Mouse (Mus musculus): ENCODE results near the gene Olfr96. TPM values are rescaled to one million over a fixed set of nuclear protein-coding genes. Genes with fewer than 3 reads are reported as not detected.

Olfr96 gene
- polyA plus RNA-seq (2015; fragmentation: Nextera tagmentation; extraction: Ambion mirVana), result not detected in 2 replicates

GRCm38 (mm10) chr17:37219846-37220245, at the start of gene Olfr96:
Gene Olfr96, plus strand, starts transcription at chr17:37220146.
- ATAC-seq, result no peak
- no peak within 1 kb of the TSS for H3K4me2 ChIP-seq (ENCODE audit: low read length)
- WGBS, result 53% methylated on average over 4 of the region's 4 CpGs

GRCm38 (mm10) chr17:37185474-37185873, 34.5 kb upstream of the Olfr96 start:
- Histone ChIP-seq H3K9ac (ENCODE audit: low read depth, low read length) (no peak overlapping the region), H3K4me2 (ENCODE audit: low read length) (no peak overlapping the region), H3K36me3 (ENCODE audit: control insufficient read depth, insufficient read depth, low read length) (no peaks in the 10 kb centered on the region), H3K4me1 (ENCODE audit: control insufficient read depth, insufficient read depth, low read length) (no peaks in the 10 kb centered on the region), H3K27ac (ENCODE audit: low read length) (no peak overlapping the region), H3K9me3 (replicated peaks; ENCODE audit: control insufficient read depth, low read length, poor library complexity, severe bottlenecking) (no peaks in the 10 kb centered on the region), H3K4me3 (ENCODE audit: low read depth, low read length) (no peak overlapping the region), H3K27me3 (ENCODE audit: control insufficient read depth, insufficient read depth, low read depth, low read length) (no peaks in the 10 kb centered on the region)
- no peak for ATAC-seq
- 61% methylated on average over 6 of the region's 6 CpGs for WGBS

More at GRCm38 (mm10) chr17:37219846-37220245, at the start of gene Olfr96:
- Histone ChIP-seq H3K4me3 (ENCODE audit: low read depth, low read length) (no peak within 1 kb of the TSS), H3K36me3 (ENCODE audit: control insufficient read depth, insufficient read depth, low read length) (no peaks in the 10 kb centered on the region), H3K9ac (ENCODE audit: low read depth, low read length) (no peak within 1 kb of the TSS), H3K27me3 (ENCODE audit: control insufficient read depth, insufficient read depth, low read depth, low read length) (no peaks in the 10 kb centered on the region), H3K27ac (ENCODE audit: low read length) (no peak within 1 kb of the TSS), H3K4me1 (ENCODE audit: control insufficient read depth, insufficient read depth, low read length) (no peaks in the 10 kb centered on the region), H3K9me3 (replicated peaks; ENCODE audit: control insufficient read depth, low read length, poor library complexity, severe bottlenecking) (0 out of 2 replicates have a peak, but pooled peaks cover 2% of the 10 kb centered on the region)

GRCm38 (mm10) chr17:37190711-37191110, 29.2 kb upstream of the Olfr96 start:
- WGBS, result 32% methylated on average over 2 of the region's 2 CpGs

GRCm38 (mm10) chr17:37193032-37193431, 26.9 kb upstream of the Olfr96 start:
- H3K27me3 ChIP-seq (ENCODE audit: control insufficient read depth, insufficient read depth, low read depth, low read length), result no peaks in the 10 kb centered on the region
- no peak overlapping the region for H3K4me3 ChIP-seq (ENCODE audit: low read depth, low read length)
- no peak for ATAC-seq
- H3K4me1 ChIP-seq (ENCODE audit: control insufficient read depth, insufficient read depth, low read length), result peaks cover 12% of the 10 kb centered on the region
- no peak overlapping the region for H3K4me2 ChIP-seq (ENCODE audit: low read length)
- H3K36me3 ChIP-seq (ENCODE audit: control insufficient read depth, insufficient read depth, low read length), result no peaks in the 10 kb centered on the region
- H3K9ac ChIP-seq (ENCODE audit: low read depth, low read length), result no peak overlapping the region
- no peaks in the 10 kb centered on the region for H3K9me3 ChIP-seq (replicated peaks; ENCODE audit: control insufficient read depth, low read length, poor library complexity, severe bottlenecking)
- no peak overlapping the region for H3K27ac ChIP-seq (ENCODE audit: low read length)

More at GRCm38 (mm10) chr17:37190711-37191110, 29.2 kb upstream of the Olfr96 start:
- no peak overlapping the region for H3K4me2 ChIP-seq (ENCODE audit: low read length)
- ATAC-seq, result no peak
- H3K27ac ChIP-seq (ENCODE audit: low read length), result no peak overlapping the region
- no peaks in the 10 kb centered on the region for H3K36me3 ChIP-seq (ENCODE audit: control insufficient read depth, insufficient read depth, low read length)
- no peaks in the 10 kb centered on the region for H3K9me3 ChIP-seq (replicated peaks; ENCODE audit: control insufficient read depth, low read length, poor library complexity, severe bottlenecking)
- H3K4me3 ChIP-seq (ENCODE audit: low read depth, low read length), result no peak overlapping the region
- H3K27me3 ChIP-seq (ENCODE audit: control insufficient read depth, insufficient read depth, low read depth, low read length), result no peaks in the 10 kb centered on the region
- H3K9ac ChIP-seq (ENCODE audit: low read depth, low read length), result no peak overlapping the region
- H3K4me1 ChIP-seq (ENCODE audit: control insufficient read depth, insufficient read depth, low read length), result no peaks in the 10 kb centered on the region

- Histone ChIP-seq H3K9me3 (replicated peaks; ENCODE audit: control insufficient read depth, low read length, poor library complexity, severe bottlenecking) (no peaks in the 10 kb centered on the region), H3K36me3 (ENCODE audit: control insufficient read depth, insufficient read depth, low read length) (no peaks in the 10 kb centered on the region), H3K4me3 (ENCODE audit: low read depth, low read length) (no peak within 1 kb of the TSS), H3K4me1 (ENCODE audit: control insufficient read depth, insufficient read depth, low read length) (peaks cover 14% of the 10 kb centered on the region), H3K9ac (ENCODE audit: low read depth, low read length) (no peak within 1 kb of the TSS), H3K4me2 (ENCODE audit: low read length) (no peak within 1 kb of the TSS), H3K27me3 (ENCODE audit: control insufficient read depth, insufficient read depth, low read depth, low read length) (0 out of 2 replicates have a peak, but pooled peaks cover 3% of the 10 kb centered on the region), H3K27ac (ENCODE audit: low read length) (no peak within 1 kb of the TSS)
- 88% methylated on average over 2 of the region's 2 CpGs for whole genome bisulfite sequencing
- ATAC-seq, result no peak
Observed at GRCm38 (mm10) chr17:37193656-37194055, 26.3 kb upstream of the Olfr96 start, which contains the start of gene Ubd. Gene Ubd, plus strand, starts transcription at chr17:37193892.

DNA sequence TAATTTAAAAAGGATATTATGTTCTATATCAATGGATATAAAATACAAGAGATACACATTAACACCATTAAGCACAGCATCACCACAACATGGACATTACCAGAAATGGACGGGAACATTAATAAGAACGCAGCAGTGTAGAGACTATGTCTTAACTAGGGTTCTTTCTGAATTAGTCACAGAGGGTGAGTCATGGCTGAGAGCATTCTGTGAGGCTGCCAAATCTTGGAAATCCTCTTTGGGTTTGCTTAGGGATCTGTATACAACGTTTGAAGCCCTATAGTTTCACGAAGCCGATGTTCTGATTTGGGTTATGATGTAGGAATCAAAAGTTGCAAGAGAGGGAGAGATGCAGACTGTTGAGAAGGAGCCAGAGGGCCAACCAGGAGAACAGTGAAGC, 25.2 kb upstream of the Olfr96 start:
- H3K4me3 ChIP-seq (ENCODE audit: low read depth, low read length), result no peak overlapping the region
- H3K4me2 ChIP-seq (ENCODE audit: low read length), result no peak overlapping the region
- peaks cover 3% of the 10 kb centered on the region; the same call in 1 of the 2 replicates for H3K27me3 ChIP-seq (ENCODE audit: control insufficient read depth, insufficient read depth, low read depth, low read length)
- peaks cover 14% of the 10 kb centered on the region for H3K4me1 ChIP-seq (ENCODE audit: control insufficient read depth, insufficient read depth, low read length)
- no peak for ATAC-seq
- no peak overlapping the region for H3K9ac ChIP-seq (ENCODE audit: low read depth, low read length)
- no peaks in the 10 kb centered on the region for H3K9me3 ChIP-seq (replicated peaks; ENCODE audit: control insufficient read depth, low read length, poor library complexity, severe bottlenecking)
- H3K27ac ChIP-seq (ENCODE audit: low read length), result no peak overlapping the region
- H3K36me3 ChIP-seq (ENCODE audit: control insufficient read depth, insufficient read depth, low read length), result no peaks in the 10 kb centered on the region
- 91% methylated on average over 5 of the region's 5 CpGs for WGBS

DNA sequence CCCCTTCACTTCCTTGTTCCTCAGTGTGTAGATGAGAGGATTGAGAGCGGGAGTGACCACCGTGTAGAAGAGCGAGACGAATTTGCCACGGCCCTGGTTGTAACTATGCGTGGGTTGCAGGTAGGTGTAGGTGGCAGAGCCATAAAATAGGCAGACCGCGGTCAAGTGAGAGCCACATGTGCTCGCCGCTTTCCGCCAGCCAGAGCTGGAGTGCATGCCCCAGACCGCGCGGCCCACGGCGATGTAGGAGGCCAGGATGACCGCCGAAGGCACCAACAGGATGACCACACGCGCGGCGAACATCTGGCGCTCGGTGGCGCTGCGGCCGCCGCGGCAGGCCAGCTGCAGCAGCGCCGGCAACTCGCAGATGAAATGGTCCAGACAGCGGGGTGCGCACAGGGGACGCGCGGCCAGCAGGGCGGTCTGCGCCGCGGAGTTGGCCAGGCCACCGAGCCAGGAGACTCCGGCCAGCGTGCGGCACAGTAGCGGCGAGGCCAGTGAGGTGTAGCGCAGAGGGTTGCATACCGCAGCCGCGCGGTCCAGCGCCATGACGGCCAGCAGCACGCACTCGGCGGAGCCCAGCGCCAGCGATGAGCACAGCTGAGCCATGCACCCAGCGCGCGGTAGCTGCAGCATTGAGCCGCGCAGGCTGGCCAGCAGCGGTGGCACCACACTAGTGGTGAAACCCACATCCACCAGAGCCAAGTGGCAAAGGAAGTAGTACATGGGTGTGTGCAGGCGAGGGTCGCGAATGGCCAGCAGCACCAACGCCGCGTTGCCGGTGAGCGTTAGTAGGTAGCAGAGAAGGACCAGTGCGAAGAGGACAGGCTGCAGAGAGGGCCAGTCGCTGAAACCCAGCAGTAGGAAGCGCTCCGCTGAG, 22.9 kb upstream of the Olfr96 start:
- Histone ChIP-seq H3K27ac (ENCODE audit: low read length) (peak overlapping the region; percentile 84), H3K4me1 (ENCODE audit: control insufficient read depth, insufficient read depth, low read length) (peaks cover 14% of the 10 kb centered on the region), H3K9me3 (replicated peaks; ENCODE audit: control insufficient read depth, low read length, poor library complexity, severe bottlenecking) (no peaks in the 10 kb centered on the region), H3K4me3 (ENCODE audit: low read depth, low read length) (peak overlapping the region; percentile 72), H3K4me2 (ENCODE audit: low read length) (peak overlapping the region; percentile 65), H3K27me3 (ENCODE audit: control insufficient read depth, insufficient read depth, low read depth, low read length) (peaks cover 3% of the 10 kb centered on the region; the same call in 1 of the 2 replicates), H3K9ac (ENCODE audit: low read depth, low read length) (peak overlapping the region; percentile 85), H3K36me3 (ENCODE audit: control insufficient read depth, insufficient read depth, low read length) (no peaks in the 10 kb centered on the region)
- under 1% methylated on average over 77 of the region's 77 CpGs for WGBS
- ATAC-seq, result peak; percentile 94

- Histone ChIP-seq H3K9me3 (replicated peaks; ENCODE audit: control insufficient read depth, low read length, poor library complexity, severe bottlenecking) (no peaks in the 10 kb centered on the region), H3K4me2 (ENCODE audit: low read length) (no peak within 1 kb of the TSS), H3K27ac (ENCODE audit: low read length) (no peak within 1 kb of the TSS), H3K36me3 (ENCODE audit: control insufficient read depth, insufficient read depth, low read length) (no peaks in the 10 kb centered on the region), H3K27me3 (ENCODE audit: control insufficient read depth, insufficient read depth, low read depth, low read length) (peaks cover 3% of the 10 kb centered on the region; the same call in 1 of the 2 replicates), H3K4me1 (ENCODE audit: control insufficient read depth, insufficient read depth, low read length) (peaks cover 14% of the 10 kb centered on the region), H3K9ac (ENCODE audit: low read depth, low read length) (no peak within 1 kb of the TSS), H3K4me3 (ENCODE audit: low read depth, low read length) (no peak within 1 kb of the TSS)
- no peak for ATAC-seq
- WGBS, result 81% methylated on average over 2 of the region's 2 CpGs
Observed at GRCm38 (mm10) chr17:37200894-37201293, 19.1 kb upstream of the Olfr96 start, which contains the start of gene Olfr94. Gene Olfr94, minus strand, starts transcription at chr17:37200994.
